Mouse (Mus musculus): ENCODE results near the gene Naglu. TPM values are rescaled to one million over a fixed set of nuclear protein-coding genes. Genes with fewer than 3 reads are reported as not detected.

Naglu gene
- polyA plus RNA-seq, 1 experiment from 2014 or later = 13.7 TPM

DNA sequence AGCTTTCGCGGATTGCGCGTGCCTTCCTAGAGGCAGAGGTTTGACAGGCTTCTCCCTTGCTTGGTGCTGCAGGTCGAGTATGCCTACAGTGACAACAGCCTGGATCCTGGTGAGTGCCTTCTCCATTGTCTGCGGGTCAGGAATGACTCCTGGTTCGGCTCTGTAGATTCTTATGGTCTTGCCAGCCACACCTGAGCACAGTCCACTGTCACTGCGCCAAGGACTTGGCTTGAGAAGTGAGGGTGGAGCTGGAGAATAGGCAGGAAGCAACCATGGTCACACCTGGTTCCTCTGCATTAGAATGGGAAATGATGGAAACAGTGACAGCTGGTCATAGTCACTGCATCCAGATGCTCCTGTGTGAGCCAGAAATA, 17.9 kb downstream of the Naglu start:
- Histone ChIP-seq H3K4me2 (peak overlapping the region; percentile 80), H3K36me3 (replicated peaks) (peaks cover 30% of the 10 kb centered on the region), H3K4me1 (peaks cover 36% of the 10 kb centered on the region), H3K9ac (peak overlapping the region; percentile 73), H3K9me3 (no peaks in the 10 kb centered on the region), H3K4me3 (peak overlapping the region; percentile 73), H3K27ac (peak overlapping the region; percentile 85), H3K27me3 (replicated peaks) (no peaks in the 10 kb centered on the region)
- 12% methylated on average over 8 of the region's 8 CpGs for WGBS
- no peak for ATAC-seq (replicated peaks)

DNA sequence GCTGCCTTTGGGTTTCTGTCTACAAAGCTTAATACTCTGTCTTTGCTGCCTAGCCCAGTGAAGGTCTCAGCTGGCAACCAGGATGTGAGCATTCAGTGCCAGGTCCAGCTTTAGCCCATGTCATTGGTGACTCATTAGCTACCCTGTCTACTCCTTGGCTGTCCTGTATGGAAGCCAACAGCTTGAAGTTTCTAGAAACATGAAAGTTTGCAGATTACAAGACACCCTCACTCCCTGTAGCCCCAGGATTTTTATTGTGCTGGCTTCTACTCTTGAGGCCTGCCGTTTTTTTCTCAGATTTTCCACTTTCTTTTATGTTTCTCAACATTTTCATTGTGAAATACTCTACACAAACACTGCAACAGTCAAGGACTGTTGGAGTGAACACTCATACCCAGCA, 20.1 kb downstream of the Naglu start:
- no peak overlapping the region for H3K4me2 ChIP-seq
- H3K27me3 ChIP-seq (replicated peaks) = no peaks in the 10 kb centered on the region
- 88% methylated on average over 1 of the region's 1 CpGs for WGBS
- H3K4me1 ChIP-seq = peaks cover 34% of the 10 kb centered on the region
- no peak for ATAC-seq (replicated peaks)
- H3K4me3 ChIP-seq = no peak overlapping the region
- H3K9me3 ChIP-seq = no peaks in the 10 kb centered on the region
- no peak overlapping the region for H3K27ac ChIP-seq
- H3K9ac ChIP-seq = no peak overlapping the region
- peaks cover 35% of the 10 kb centered on the region for H3K36me3 ChIP-seq (replicated peaks)

GRCm38 (mm10) chr11:101094930-101095313, 25.1 kb downstream of the Naglu start:
- Histone ChIP-seq H3K9me3 (no peaks in the 10 kb centered on the region), H3K4me1 (peaks cover 13% of the 10 kb centered on the region), H3K4me3 (peak overlapping the region; percentile 68), H3K9ac (peak overlapping the region; percentile 39), H3K4me2 (peak overlapping the region; percentile 84), H3K27me3 (replicated peaks) (no peaks in the 10 kb centered on the region), H3K27ac (peak overlapping the region; percentile 90), H3K36me3 (replicated peaks) (peaks cover 58% of the 10 kb centered on the region)
- peak; percentile 53 for ATAC-seq (replicated peaks)
- 1% methylated on average over 18 of the region's 18 CpGs for WGBS

GRCm38 (mm10) chr11:101095314-101096024, 25.7 kb downstream of the Naglu start, which contains the start of gene Psmc3ip:
TSS of gene Psmc3ip (minus strand) at chr11:101095436.
- peak within 1 kb of the TSS; percentile 90 for H3K27ac ChIP-seq
- no peaks in the 10 kb centered on the region for H3K27me3 ChIP-seq (replicated peaks)
- under 1% methylated on average over 43 of the region's 43 CpGs for WGBS
- H3K9me3 ChIP-seq = no peaks in the 10 kb centered on the region
- H3K9ac ChIP-seq = peak within 1 kb of the TSS; percentile 75
- peaks cover 58% of the 10 kb centered on the region for H3K36me3 ChIP-seq (replicated peaks)
- peak within 1 kb of the TSS; percentile 84 for H3K4me2 ChIP-seq
- H3K4me3 ChIP-seq = peak within 1 kb of the TSS; percentile 68
- peak; percentile 96 for ATAC-seq (replicated peaks)
- peaks cover 13% of the 10 kb centered on the region for H3K4me1 ChIP-seq

GRCm38 (mm10) chr11:101098231-101098630, 28.4 kb downstream of the Naglu start:
- Histone ChIP-seq H3K27ac (no peak overlapping the region), H3K4me3 (no peak overlapping the region), H3K4me2 (no peak overlapping the region), H3K9me3 (no peaks in the 10 kb centered on the region), H3K36me3 (replicated peaks) (peaks cover 47% of the 10 kb centered on the region), H3K27me3 (replicated peaks) (no peaks in the 10 kb centered on the region), H3K4me1 (peaks cover 13% of the 10 kb centered on the region), H3K9ac (no peak overlapping the region)
- no peak for ATAC-seq (replicated peaks)
- 93% methylated on average over 8 of the region's 8 CpGs for WGBS

DNA sequence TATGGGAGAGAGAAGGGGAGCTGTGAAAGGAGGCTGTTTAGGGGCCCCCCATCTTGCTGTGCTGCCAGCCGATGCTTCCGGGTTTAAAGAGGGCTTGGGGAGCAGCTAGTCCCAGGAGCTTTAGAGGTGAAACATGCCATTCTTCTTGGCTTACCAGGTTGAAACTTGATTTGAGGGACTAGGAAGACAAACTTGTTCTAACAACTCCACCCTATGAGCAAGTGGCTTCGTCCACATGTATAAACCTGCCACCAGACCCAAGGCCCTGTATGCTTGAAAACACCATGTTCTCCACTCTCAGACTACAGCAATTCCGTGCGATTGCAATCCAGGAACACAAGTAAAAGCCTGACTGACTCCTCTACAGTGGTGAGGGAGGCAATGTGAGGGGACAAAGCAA, 33.2 kb downstream of the Naglu start:
- Histone ChIP-seq H3K4me3 (no peak overlapping the region), H3K4me2 (no peak overlapping the region), H3K9me3 (no peaks in the 10 kb centered on the region), H3K27ac (no peak overlapping the region), H3K27me3 (replicated peaks) (no peaks in the 10 kb centered on the region), H3K4me1 (no peaks in the 10 kb centered on the region), H3K9ac (no peak overlapping the region), H3K36me3 (replicated peaks) (peaks cover 37% of the 10 kb centered on the region)
- ATAC-seq (replicated peaks) = no peak
- WGBS = 92% methylated on average over 5 of the region's 5 CpGs

GRCm38 (mm10) chr11:101109351-101109750, 39.5 kb downstream of the Naglu start:
- Histone ChIP-seq H3K9me3 (no peaks in the 10 kb centered on the region), H3K4me2 (no peak overlapping the region), H3K27me3 (replicated peaks) (no peaks in the 10 kb centered on the region), H3K27ac (no peak overlapping the region), H3K4me3 (no peak overlapping the region), H3K9ac (no peak overlapping the region), H3K36me3 (replicated peaks) (0 out of 2 replicates have a peak, but pooled peaks cover 3% of the 10 kb centered on the region), H3K4me1 (no peaks in the 10 kb centered on the region)
- no peak for ATAC-seq (replicated peaks)
- WGBS = 54% methylated on average over 4 of the region's 4 CpGs

- Histone ChIP-seq H3K9me3 (no peaks in the 10 kb centered on the region), H3K4me1 (peaks cover 5% of the 10 kb centered on the region), H3K27ac (no peak overlapping the region), H3K4me3 (no peak overlapping the region), H3K4me2 (no peak overlapping the region), H3K27me3 (replicated peaks) (no peaks in the 10 kb centered on the region), H3K9ac (no peak overlapping the region), H3K36me3 (replicated peaks) (no peaks in the 10 kb centered on the region)
- WGBS = 69% methylated on average over 5 of the region's 5 CpGs
- ATAC-seq (replicated peaks) = no peak
Measured at GRCm38 (mm10) chr11:101110708-101111107, 40.9 kb downstream of the Naglu start.

DNA sequence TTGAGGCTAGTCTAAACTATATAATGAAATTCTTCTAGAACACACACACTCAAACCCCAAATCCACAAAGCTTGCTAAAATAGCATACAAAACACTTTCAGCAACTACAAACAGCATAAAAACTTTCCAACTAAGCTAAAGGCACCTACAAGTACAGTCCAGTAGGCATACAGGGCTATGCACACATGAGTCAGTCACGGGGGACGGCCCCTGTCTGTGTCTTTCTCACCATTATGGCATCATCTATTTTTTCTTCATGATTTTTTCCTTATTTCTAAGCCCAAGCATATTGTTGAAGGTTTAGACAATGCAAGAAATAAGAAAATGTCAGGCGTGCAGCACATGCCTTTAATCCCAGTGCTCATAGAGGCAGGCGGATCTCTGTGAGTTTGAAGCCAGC, 41.4 kb downstream of the Naglu start:
- Histone ChIP-seq H3K4me3 (no peak overlapping the region), H3K9me3 (no peaks in the 10 kb centered on the region), H3K36me3 (replicated peaks) (no peaks in the 10 kb centered on the region), H3K4me2 (no peak overlapping the region), H3K27me3 (replicated peaks) (no peaks in the 10 kb centered on the region), H3K27ac (no peak overlapping the region), H3K9ac (no peak overlapping the region), H3K4me1 (peaks cover 9% of the 10 kb centered on the region)
- ATAC-seq (replicated peaks) = no peak
- WGBS = 93% methylated on average over 4 of the region's 4 CpGs

- H3K9ac ChIP-seq = no peak overlapping the region
- no peaks in the 10 kb centered on the region for H3K9me3 ChIP-seq
- H3K36me3 ChIP-seq (replicated peaks) = no peaks in the 10 kb centered on the region
- no peak overlapping the region for H3K4me3 ChIP-seq
- no peaks in the 10 kb centered on the region for H3K27me3 ChIP-seq (replicated peaks)
- H3K4me2 ChIP-seq = no peak overlapping the region
- ATAC-seq (replicated peaks) = no peak
- no peak overlapping the region for H3K27ac ChIP-seq
- H3K4me1 ChIP-seq = peaks cover 13% of the 10 kb centered on the region
- 88% methylated on average over 3 of the region's 3 CpGs for WGBS
Measured at GRCm38 (mm10) chr11:101112186-101112585, 42.4 kb downstream of the Naglu start.

GRCm38 (mm10) chr11:101115564-101115963, 45.8 kb downstream of the Naglu start:
- Histone ChIP-seq H3K4me2 (no peak overlapping the region), H3K4me3 (no peak overlapping the region), H3K36me3 (replicated peaks) (no peaks in the 10 kb centered on the region), H3K27ac (no peak overlapping the region), H3K9ac (no peak overlapping the region), H3K27me3 (replicated peaks) (no peaks in the 10 kb centered on the region), H3K4me1 (peaks cover 36% of the 10 kb centered on the region), H3K9me3 (no peaks in the 10 kb centered on the region)
- ATAC-seq (replicated peaks) = no peak
- 67% methylated on average over 2 of the region's 2 CpGs for WGBS

GRCm38 (mm10) chr11:101118105-101118504, 48.3 kb downstream of the Naglu start:
- H3K4me2 ChIP-seq = peak overlapping the region; percentile 97
- peak overlapping the region; percentile 84; the same call in 1 of the 2 replicates for H3K4me3 ChIP-seq
- ATAC-seq (replicated peaks) = no peak

More at GRCm38 (mm10) chr11:101118105-101118504, 48.3 kb downstream of the Naglu start:
- no peak overlapping the region for H3K27ac ChIP-seq
- no peaks in the 10 kb centered on the region; the same call in 1 of the 2 replicates for H3K36me3 ChIP-seq (replicated peaks)
- no peaks in the 10 kb centered on the region for H3K27me3 ChIP-seq (replicated peaks)
- H3K9me3 ChIP-seq = no peaks in the 10 kb centered on the region
- H3K4me1 ChIP-seq = peaks cover 50% of the 10 kb centered on the region
- H3K9ac ChIP-seq = no peak overlapping the region
- WGBS = 50% methylated on average over 4 of the region's 4 CpGs

All from midbrain, embryonic 15.5 days (tissue).